Mouse (Mus musculus) stomach, postnatal 0 days (tissue): ENCODE results near the gene Armc9. TPM values are rescaled to one million over a fixed set of nuclear protein-coding genes. Genes with fewer than 3 reads are reported as not detected.
A peak's percentile ranks its signal among the peaks of the same experiment; 100 is the strongest.

ENCODE experiments used
- ATAC-seq: fragments of 200-750 bp; cut with Nextera tagmentation; 2 replicates; pipeline ENCODE4 v1.8.0; 2017; ENCODE audit not compliant: low FRiP score, low TSS enrichment
- DNase-seq: peaks from one replicate; pipeline ENCODE4 v3.0.0-alpha.2; 2016; ENCODE audit warnings: low spot score
- H3K27ac ChIP-seq: fragments of 300-500 bp; sonication (generic); replicated peaks from 2 replicates; pipeline ENCODE4 v1.5.1; 2014; ENCODE audit warnings: mild to moderate bottlenecking, control low read depth
- H3K27me3 ChIP-seq: fragments of 300-500 bp; sonication (generic); 2 replicates; pipeline ENCODE4 v1.6.1; 2014; ENCODE audit warnings: low read length; ENCODE audit not compliant: control insufficient read depth, insufficient read depth
- H3K36me3 ChIP-seq: fragments of 300-500 bp; sonication (generic); 2 replicates; pipeline ENCODE4 v1.6.1; 2014; ENCODE audit warnings: low read length, mixed read lengths; ENCODE audit not compliant: control insufficient read depth, insufficient read depth
- H3K4me1 ChIP-seq: fragments of 300-500 bp; sonication (generic); replicated peaks from 2 replicates; pipeline ENCODE4 v1.6.1; 2014; ENCODE audit warnings: antibody characterized with exemption; ENCODE audit not compliant: control insufficient read depth, insufficient read depth
- H3K4me2 ChIP-seq: fragments of 300-500 bp; sonication (generic); replicated peaks from 2 replicates; pipeline ENCODE4 v1.6.1; 2014; ENCODE audit warnings: low read depth, mild to moderate bottlenecking, control low read depth, moderate library complexity
- H3K4me3 ChIP-seq: fragments of 300-500 bp; sonication (generic); 2 replicates; pipeline ENCODE4 v1.5.1; 2014; ENCODE audit warnings: low read depth, low read length, control low read depth
- H3K9ac ChIP-seq: fragments of 300-500 bp; sonication (generic); 2 replicates; pipeline ENCODE4 v1.6.1; 2014; ENCODE audit warnings: mild to moderate bottlenecking, low read length, control low read depth, mixed read lengths
- H3K9me3 ChIP-seq: fragments of 300-500 bp; sonication (generic); 2 replicates; pipeline ENCODE4 v1.6.1; 2016; ENCODE audit warnings: low read length; ENCODE audit not compliant: control insufficient read depth
- CTCF ChIP-seq: IDR thresholded peaks from 2 replicates; pipeline ENCODE4 v1.5.1; 2016; ENCODE audit warnings: antibody characterized with exemption, low read depth, mild to moderate bottlenecking, moderate library complexity
- EP300 ChIP-seq: optimal IDR thresholded peaks from 2 replicates; pipeline ENCODE3; 2016; ENCODE audit warnings: antibody characterized with exemption
- WGBS: fragments of 180-500 bp; shearing (Covaris S2); extraction: QIAGEN DNeasy Blood & Tissue Kit; methylation state at CpG from one replicate; pipeline ENCODE4 v1.1.7; 2014; 5-methylcytosine and 5-hydroxymethylcytosine counted together
- polyA plus RNA-seq: library from polyadenylated mRNA; unstranded; fragments of >200 nt; fragmentation: Nextera tagmentation; extraction: Ambion mirVana; gene quantifications from 2 replicates; pipeline ENCODE4 v1.2.1, GENCODE M21; 2015

Armc9 gene
- polyA plus RNA-seq, 1 experiment from 2014 or later: 7.3 TPM

GRCm38 (mm10) chr1:86229184-86229829 lies 74.7 kb downstream of the Armc9 start:
- TF ChIP-seq CTCF: no peak
- TF ChIP-seq EP300: no peak
- no peaks in the 10 kb centered on the region for H3K27me3 ChIP-seq
- no peak overlapping the region for H3K9ac ChIP-seq
- H3K36me3 ChIP-seq: no peaks in the 10 kb centered on the region
- no peak for ATAC-seq
- no peak overlapping the region for H3K4me3 ChIP-seq
- no peak for DNase-seq
- H3K4me1 ChIP-seq: no peaks in the 10 kb centered on the region
- no peaks in the 10 kb centered on the region for H3K9me3 ChIP-seq
- no peak overlapping the region for H3K4me2 ChIP-seq
- WGBS: 87% methylated on average over 9 of the region's 9 CpGs
- 0 out of 2 replicates have a peak overlapping the region, but pooled peaks have one; percentile 13 for H3K27ac ChIP-seq

GRCm38 (mm10) chr1:86232631-86233030 lies 78.1 kb downstream of the Armc9 start:
- H3K27me3 ChIP-seq: no peaks in the 10 kb centered on the region
- H3K4me3 ChIP-seq: no peak overlapping the region
- H3K4me1 ChIP-seq: no peaks in the 10 kb centered on the region
- ATAC-seq: no peak
- H3K36me3 ChIP-seq: no peaks in the 10 kb centered on the region
- no peak overlapping the region for H3K27ac ChIP-seq
- H3K9ac ChIP-seq: no peak overlapping the region
- no peak for DNase-seq
- TF ChIP-seq CTCF (no peak), EP300 (no peak)
- 93% methylated on average over 5 of the region's 5 CpGs for WGBS
- no peak overlapping the region for H3K4me2 ChIP-seq
- H3K9me3 ChIP-seq: no peaks in the 10 kb centered on the region

- no peak overlapping the region; the same call in 1 of the 2 replicates for H3K27ac ChIP-seq
- 34% methylated on average over 4 of the region's 4 CpGs for WGBS
- DNase-seq (peak; percentile 34), ATAC-seq (peak; percentile 53; the same call in 1 of the 2 replicates)
- H3K36me3 ChIP-seq: no peaks in the 10 kb centered on the region
- no peak overlapping the region for H3K4me2 ChIP-seq
- no peak overlapping the region for H3K9ac ChIP-seq
- H3K27me3 ChIP-seq: no peaks in the 10 kb centered on the region
- no peaks in the 10 kb centered on the region for H3K4me1 ChIP-seq
- TF ChIP-seq EP300: no peak
- no peak for TF ChIP-seq CTCF
- H3K9me3 ChIP-seq: no peaks in the 10 kb centered on the region
- H3K4me3 ChIP-seq: no peak overlapping the region
Measured at GRCm38 (mm10) chr1:86233808-86234207, 79.2 kb downstream of the Armc9 start.

- Histone ChIP-seq H3K4me2 (no peak overlapping the region), H3K9ac (no peak overlapping the region), H3K36me3 (no peaks in the 10 kb centered on the region), H3K4me3 (no peak overlapping the region), H3K4me1 (no peaks in the 10 kb centered on the region), H3K27me3 (no peaks in the 10 kb centered on the region), H3K9me3 (no peaks in the 10 kb centered on the region), H3K27ac (no peak overlapping the region)
- DNase-seq (no peak), ATAC-seq (no peak)
- no peak for TF ChIP-seq CTCF
- no peak for TF ChIP-seq EP300
- 74% methylated on average over 10 of the region's 10 CpGs for WGBS
Measured at GRCm38 (mm10) chr1:86235118-86235517, 80.5 kb downstream of the Armc9 start.

GRCm38 (mm10) chr1:86236442-86236841 lies 81.9 kb downstream of the Armc9 start:
- Histone ChIP-seq H3K4me3 (no peak overlapping the region), H3K9ac (no peak overlapping the region), H3K36me3 (no peaks in the 10 kb centered on the region), H3K27me3 (no peaks in the 10 kb centered on the region), H3K4me1 (0 out of 2 replicates have a peak, but pooled peaks cover 3% of the 10 kb centered on the region), H3K27ac (no peak overlapping the region), H3K9me3 (no peaks in the 10 kb centered on the region), H3K4me2 (no peak overlapping the region)
- TF ChIP-seq CTCF: no peak
- TF ChIP-seq EP300: no peak
- no peak for DNase-seq
- 81% methylated on average over 10 of the region's 10 CpGs for WGBS
- ATAC-seq: no peak

- 67% methylated on average over 8 of the region's 8 CpGs for WGBS
- no peaks in the 10 kb centered on the region for H3K36me3 ChIP-seq
- peak overlapping the region; percentile 56; the same call in 1 of the 2 replicates for H3K27ac ChIP-seq
- no peaks in the 10 kb centered on the region for H3K9me3 ChIP-seq
- ATAC-seq (no peak), DNase-seq (no peak)
- H3K4me2 ChIP-seq: no peak overlapping the region
- no peaks in the 10 kb centered on the region for H3K27me3 ChIP-seq
- H3K4me1 ChIP-seq: 0 out of 2 replicates have a peak, but pooled peaks cover 3% of the 10 kb centered on the region
- H3K9ac ChIP-seq: no peak overlapping the region
- TF ChIP-seq EP300 (no peak), CTCF (no peak)
- no peak overlapping the region for H3K4me3 ChIP-seq
Measured at GRCm38 (mm10) chr1:86239010-86239409, 84.4 kb downstream of the Armc9 start.
